Mouse (Mus musculus) megakaryocyte, embryonic 14.5 days (primary cell): ENCODE data around the gene Rora. TPM values are rescaled to one million over a fixed set of nuclear protein-coding genes. Genes with fewer than 3 reads are reported as not detected.

Source experiments
- H3K27me3 ChIP-seq: replicated peaks from 2 replicates; pipeline ENCODE3; 2012; ENCODE audit warnings: inconsistent platforms
- H3K36me3 ChIP-seq: replicated peaks from 2 replicates; pipeline ENCODE3; 2012; ENCODE audit warnings: low read length, inconsistent platforms, mixed read lengths
- H3K4me1 ChIP-seq: 2 replicates; pipeline ENCODE4 v1.6.1; 2012; ENCODE audit warnings: inconsistent platforms
- H3K4me3 ChIP-seq: replicated peaks from 2 replicates; pipeline ENCODE3; 2012; ENCODE audit warnings: moderate library complexity, mild to moderate bottlenecking, inconsistent platforms
- H3K9me3 ChIP-seq: 2 replicates; pipeline ENCODE4 v1.6.1; 2012; ENCODE audit warnings: inconsistent platforms
- FLI1 ChIP-seq: IDR thresholded peaks from 2 replicates; pipeline ENCODE4 v1.6.1; 2012; ENCODE audit warnings: low read length, inconsistent platforms, mixed read lengths
- GATA1 ChIP-seq: IDR thresholded peaks from 3 replicates; pipeline ENCODE4 v1.6.1; 2012; ENCODE audit warnings: mixed read lengths, low read length, inconsistent platforms, borderline replicate concordance
- polyA plus RNA-seq: library from polyadenylated mRNA; stranded (reverse); fragments of >175 nt; gene quantifications from 2 replicates; pipeline ENCODE4 v1.2.3, GENCODE M21; 2012; ENCODE audit warnings: low replicate concordance; ENCODE audit not compliant: insufficient read depth

Rora gene
- polyA plus RNA-seq, 1 experiment: 2.5 TPM

DNA sequence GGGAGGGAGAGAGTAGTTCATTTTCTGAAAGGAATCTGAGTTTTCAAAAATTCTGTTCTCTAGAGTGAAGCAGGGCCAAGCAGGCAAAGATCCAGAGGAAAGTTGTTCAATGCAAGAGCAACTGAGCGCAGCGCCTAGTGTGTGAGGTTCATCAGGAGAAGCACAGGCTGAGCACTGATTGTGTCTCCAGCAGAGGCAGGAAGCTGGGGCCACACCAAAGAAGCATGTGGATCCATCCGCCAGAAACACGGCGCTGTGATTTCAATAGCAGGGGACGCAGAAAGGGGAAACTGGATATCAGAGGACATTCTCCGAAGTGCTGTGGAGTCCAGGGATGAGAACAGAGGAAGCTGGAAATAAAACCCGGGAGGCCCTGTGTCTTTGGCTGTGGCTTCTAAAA lies 128.4 kb downstream of the Rora start:
- Histone ChIP-seq H3K9me3 (no peaks in the 10 kb centered on the region; the same call in 1 of the 2 replicates), H3K27me3 (no peaks in the 10 kb centered on the region), H3K36me3 (no peaks in the 10 kb centered on the region), H3K4me3 (no peak overlapping the region), H3K4me1 (no peaks in the 10 kb centered on the region)
- TF ChIP-seq GATA1 (no peak), FLI1 (no peak)

DNA sequence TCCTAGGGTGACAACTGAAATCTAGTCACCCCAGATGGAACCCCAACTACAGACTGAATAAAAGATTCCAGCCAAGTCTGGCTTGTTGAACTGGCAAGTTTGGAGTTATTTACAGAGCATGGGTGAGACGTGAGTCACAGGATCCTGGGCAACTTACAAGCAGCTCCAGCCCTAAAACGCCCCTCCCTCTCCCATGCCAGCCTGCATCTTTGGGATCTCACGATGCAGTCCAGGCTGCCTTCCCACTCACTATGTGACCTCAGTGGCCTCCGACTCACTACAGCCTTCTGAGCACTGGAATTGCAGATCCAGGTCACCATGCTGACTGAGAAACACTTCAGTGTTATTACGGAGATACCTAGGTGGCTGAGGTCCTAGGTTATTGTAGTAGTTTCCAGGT lies 129.0 kb downstream of the Rora start:
- H3K4me3 ChIP-seq: no peak overlapping the region
- H3K4me1 ChIP-seq: no peaks in the 10 kb centered on the region
- no peaks in the 10 kb centered on the region for H3K36me3 ChIP-seq
- H3K9me3 ChIP-seq: no peaks in the 10 kb centered on the region; the same call in 1 of the 2 replicates
- TF ChIP-seq FLI1 (no peak), GATA1 (no peak)
- no peaks in the 10 kb centered on the region for H3K27me3 ChIP-seq

DNA sequence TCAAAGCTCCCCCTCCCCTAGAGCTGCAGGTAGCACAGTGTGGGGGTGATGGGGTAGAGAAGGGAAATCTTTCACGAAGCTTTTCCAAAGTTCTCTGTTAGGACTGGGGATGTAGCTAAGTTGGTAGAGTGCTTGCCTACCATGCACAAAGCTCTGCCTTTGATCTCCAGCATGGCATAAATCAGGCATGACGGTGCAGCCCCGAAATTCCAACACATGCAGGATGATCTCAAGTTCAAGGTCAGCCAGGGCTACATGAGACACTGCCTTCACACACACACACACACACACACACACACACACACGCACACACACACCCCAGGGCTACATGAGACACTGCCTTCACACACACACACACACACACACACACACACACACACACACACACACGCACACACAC lies 129.7 kb downstream of the Rora start:
- no peak overlapping the region for H3K4me3 ChIP-seq
- TF ChIP-seq FLI1 (no peak), GATA1 (no peak)
- no peaks in the 10 kb centered on the region for H3K36me3 ChIP-seq
- H3K9me3 ChIP-seq: no peaks in the 10 kb centered on the region; the same call in 1 of the 2 replicates
- H3K27me3 ChIP-seq: no peaks in the 10 kb centered on the region
- no peaks in the 10 kb centered on the region for H3K4me1 ChIP-seq

DNA sequence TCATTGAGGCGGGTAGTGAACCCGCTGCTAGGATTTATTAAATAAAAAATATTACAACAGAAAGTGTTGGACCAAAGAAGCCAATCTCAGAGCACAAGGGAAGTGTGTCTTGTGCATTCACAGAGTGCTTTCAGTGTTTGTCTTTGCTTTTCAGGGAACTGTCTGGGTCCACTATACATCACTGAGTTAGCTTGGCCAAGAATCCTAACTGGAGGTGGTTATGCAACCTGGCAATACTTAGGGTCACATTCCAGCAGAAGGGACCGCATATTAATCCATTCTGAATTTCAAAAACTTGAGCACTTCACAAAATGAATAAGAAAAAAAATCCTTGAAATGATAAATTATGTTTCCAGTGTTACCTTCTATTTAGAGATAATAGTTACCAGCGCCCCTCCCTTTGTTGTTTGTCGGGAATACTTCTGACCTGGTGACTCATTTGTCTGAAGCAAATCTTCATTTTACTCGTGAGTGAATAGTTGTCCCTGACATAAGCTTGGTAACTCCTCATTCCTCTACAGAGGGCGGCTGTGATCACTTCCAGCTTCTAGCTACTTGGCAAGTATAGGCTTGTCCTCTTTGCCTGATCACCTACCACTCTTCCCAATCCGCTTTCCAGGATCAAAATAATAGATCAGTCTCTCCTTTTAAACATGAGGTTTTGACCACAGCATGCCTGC lies 133.2 kb downstream of the Rora start:
- Histone ChIP-seq H3K36me3 (no peaks in the 10 kb centered on the region), H3K27me3 (no peaks in the 10 kb centered on the region), H3K9me3 (no peaks in the 10 kb centered on the region), H3K4me1 (no peaks in the 10 kb centered on the region), H3K4me3 (no peak overlapping the region)
- TF ChIP-seq FLI1: no peak
- no peak for TF ChIP-seq GATA1

DNA sequence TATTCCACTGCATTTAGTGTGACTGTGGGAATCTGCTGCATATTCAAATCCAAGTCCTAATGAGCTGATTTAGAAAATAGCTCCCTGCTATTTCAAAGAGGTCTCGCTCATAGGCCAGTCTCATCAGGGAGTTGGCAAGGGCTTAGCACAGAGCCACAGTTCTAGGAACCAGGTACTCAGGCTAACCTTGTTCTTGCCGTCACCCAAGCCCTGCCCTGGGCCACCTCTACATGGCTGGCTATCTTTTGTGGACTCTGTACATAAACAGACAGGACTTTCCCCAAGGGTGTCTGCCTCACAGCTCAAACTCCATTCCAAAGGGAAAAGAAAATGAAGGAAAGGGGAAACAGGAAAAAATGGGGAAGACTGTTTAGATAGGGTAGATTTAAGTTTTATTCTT lies 134.1 kb downstream of the Rora start:
- Histone ChIP-seq H3K4me3 (no peak overlapping the region), H3K9me3 (no peaks in the 10 kb centered on the region), H3K4me1 (no peaks in the 10 kb centered on the region), H3K27me3 (no peaks in the 10 kb centered on the region), H3K36me3 (no peaks in the 10 kb centered on the region)
- no peak for TF ChIP-seq FLI1
- TF ChIP-seq GATA1: no peak

DNA sequence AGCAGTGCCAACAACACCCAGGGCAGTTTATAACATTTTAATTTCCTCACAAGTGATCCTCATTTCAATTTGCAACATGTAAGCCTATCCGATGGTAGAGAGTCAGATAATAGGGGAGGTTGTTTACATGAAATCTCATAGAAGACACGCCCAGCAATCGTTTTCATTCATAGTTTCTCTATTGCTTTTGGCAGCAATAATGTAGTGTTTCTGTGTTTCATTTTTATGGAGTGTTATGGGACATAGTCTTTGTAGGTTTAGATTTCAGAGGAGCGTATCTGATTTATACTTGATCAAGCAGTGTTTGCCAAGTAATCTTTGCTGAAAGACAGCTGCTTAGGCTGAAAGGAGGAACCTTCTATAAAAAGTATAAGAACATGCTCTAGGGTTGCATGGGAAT lies 137.3 kb downstream of the Rora start:
- TF ChIP-seq FLI1 (no peak), GATA1 (no peak)
- no peaks in the 10 kb centered on the region for H3K9me3 ChIP-seq
- H3K4me3 ChIP-seq: no peak overlapping the region
- H3K27me3 ChIP-seq: no peaks in the 10 kb centered on the region
- H3K4me1 ChIP-seq: no peaks in the 10 kb centered on the region
- no peaks in the 10 kb centered on the region for H3K36me3 ChIP-seq

DNA sequence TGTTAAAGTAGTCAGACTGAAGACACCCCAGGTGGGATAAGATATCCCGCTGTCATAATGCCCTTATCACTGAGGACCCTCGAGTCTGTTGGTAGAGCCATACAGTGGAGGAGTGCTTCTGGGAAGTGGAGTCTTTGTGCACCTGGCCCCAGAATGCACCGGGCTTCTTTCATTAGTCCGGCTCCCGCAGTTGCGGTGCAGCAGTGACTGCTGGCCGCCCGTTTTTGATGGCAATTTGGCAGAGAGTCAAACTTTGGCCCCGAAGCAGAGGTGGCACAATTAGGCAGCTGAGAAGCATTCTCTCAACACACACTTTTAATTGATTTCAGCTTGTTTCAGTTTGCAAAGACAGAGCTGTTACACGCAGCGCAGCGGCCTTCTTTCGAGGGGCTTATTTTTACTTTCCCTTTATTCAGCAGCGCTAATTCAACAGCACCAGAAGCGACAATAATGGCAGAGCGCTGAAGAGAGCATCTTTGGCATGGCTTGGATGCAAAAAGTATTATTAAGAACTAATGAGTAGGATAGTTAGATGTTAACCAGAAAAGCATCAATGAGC lies 138.5 kb downstream of the Rora start:
- H3K4me1 ChIP-seq: no peaks in the 10 kb centered on the region
- H3K4me3 ChIP-seq: no peak overlapping the region
- H3K36me3 ChIP-seq: no peaks in the 10 kb centered on the region
- no peaks in the 10 kb centered on the region for H3K27me3 ChIP-seq
- no peak for TF ChIP-seq GATA1
- TF ChIP-seq FLI1: no peak
- H3K9me3 ChIP-seq: 0 out of 2 replicates have a peak, but pooled peaks cover 3% of the 10 kb centered on the region

DNA sequence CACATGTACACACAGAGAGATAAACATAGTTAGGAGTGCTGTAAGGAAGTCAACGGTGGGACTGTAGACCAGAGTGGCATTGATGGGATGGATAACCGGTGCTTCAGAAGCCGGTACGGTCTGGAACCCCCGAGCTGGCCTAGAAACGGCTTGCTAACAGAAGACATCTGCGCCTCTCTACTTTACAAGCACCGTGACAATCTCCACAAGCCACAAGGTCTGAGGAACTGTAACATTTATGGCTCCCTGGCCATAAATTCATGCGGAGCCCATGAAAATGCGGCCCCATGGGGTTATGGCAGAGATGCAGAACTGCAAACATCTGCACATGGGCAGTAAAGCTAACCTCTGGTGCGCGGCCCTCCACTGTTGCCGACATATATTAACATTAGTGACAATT lies 141.7 kb downstream of the Rora start:
- no peaks in the 10 kb centered on the region for H3K36me3 ChIP-seq
- H3K4me3 ChIP-seq: no peak overlapping the region
- H3K27me3 ChIP-seq: no peaks in the 10 kb centered on the region
- no peaks in the 10 kb centered on the region for H3K4me1 ChIP-seq
- TF ChIP-seq GATA1: no peak
- no peak for TF ChIP-seq FLI1
- peaks cover 7% of the 10 kb centered on the region; the same call in 1 of the 2 replicates for H3K9me3 ChIP-seq

DNA sequence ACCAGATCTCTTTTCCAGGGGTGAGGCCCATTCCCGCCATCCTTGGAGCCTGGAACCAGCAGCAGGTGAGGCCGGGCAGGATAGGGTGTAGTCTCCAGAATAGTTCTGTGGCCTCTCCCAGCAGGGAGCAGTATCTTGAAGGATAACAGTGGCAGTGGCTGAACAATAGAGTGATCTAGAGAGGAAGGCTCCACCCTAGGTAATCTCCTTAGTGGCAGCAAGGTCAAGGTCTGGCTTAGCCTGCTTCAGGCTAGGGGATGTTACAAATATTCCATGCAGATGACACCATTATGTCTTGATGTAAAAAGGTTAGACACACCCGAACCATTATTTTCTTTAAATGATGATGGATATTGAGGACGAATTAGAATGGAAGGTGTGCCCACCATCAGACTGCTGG lies 144.6 kb downstream of the Rora start:
- Histone ChIP-seq H3K27me3 (no peaks in the 10 kb centered on the region), H3K36me3 (no peaks in the 10 kb centered on the region), H3K9me3 (peaks cover 26% of the 10 kb centered on the region), H3K4me1 (no peaks in the 10 kb centered on the region), H3K4me3 (no peak overlapping the region)
- TF ChIP-seq FLI1 (no peak), GATA1 (no peak)

DNA sequence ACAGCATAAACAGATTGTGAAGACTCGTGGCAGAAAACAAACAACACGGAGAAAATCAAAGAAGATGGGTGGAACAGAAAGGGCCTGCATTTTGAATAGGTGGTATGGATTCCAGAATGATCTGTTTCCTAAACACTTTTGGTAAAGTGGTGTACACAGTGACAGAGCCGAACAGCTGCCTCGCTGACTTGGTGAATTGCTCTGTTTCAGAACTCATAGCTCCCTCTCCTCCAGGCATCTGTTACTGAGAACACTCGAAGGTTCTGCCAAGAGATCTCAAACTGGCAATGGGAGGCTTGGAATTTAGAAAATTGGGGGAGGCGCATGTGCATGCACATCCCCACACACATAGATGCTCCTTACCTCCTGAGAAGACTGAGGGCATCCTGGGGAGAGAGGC lies 145.5 kb downstream of the Rora start:
- Histone ChIP-seq H3K4me1 (no peaks in the 10 kb centered on the region), H3K4me3 (no peak overlapping the region), H3K27me3 (no peaks in the 10 kb centered on the region), H3K36me3 (no peaks in the 10 kb centered on the region), H3K9me3 (peaks cover 29% of the 10 kb centered on the region)
- TF ChIP-seq FLI1 (no peak), GATA1 (no peak)

DNA sequence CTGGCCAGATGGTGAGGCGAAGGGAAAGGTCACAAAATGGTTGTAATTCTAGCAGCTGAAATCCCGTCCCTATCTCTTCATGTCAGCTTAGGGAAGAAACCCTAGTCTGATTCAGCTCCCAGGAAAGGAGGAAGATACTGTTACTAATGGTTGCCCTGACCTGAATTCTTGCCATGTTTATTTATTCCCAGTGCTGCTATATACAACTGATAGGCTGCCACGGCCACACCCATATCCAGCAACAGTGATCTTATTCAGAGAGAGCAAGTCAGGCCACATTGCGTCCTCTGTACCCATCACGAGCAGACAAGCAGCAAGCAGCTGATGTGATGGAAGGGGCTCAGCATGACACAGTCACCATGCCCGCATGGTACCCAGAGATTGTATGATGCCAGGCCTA lies 150.6 kb downstream of the Rora start:
- peak overlapping the region; percentile 33 for H3K4me3 ChIP-seq
- TF ChIP-seq FLI1: no peak
- TF ChIP-seq GATA1: no peak

More for the DNA sequence above, 150.6 kb downstream of the Rora start:
- no peaks in the 10 kb centered on the region for H3K27me3 ChIP-seq
- H3K4me1 ChIP-seq: no peaks in the 10 kb centered on the region
- no peaks in the 10 kb centered on the region for H3K36me3 ChIP-seq
- H3K9me3 ChIP-seq: peaks cover 39% of the 10 kb centered on the region
